Mouse (Mus musculus) limb, embryonic 13.5 days (tissue): ENCODE measurements around the gene Smox. TPM values are rescaled to one million over a fixed set of nuclear protein-coding genes. Genes with fewer than 3 reads are reported as not detected.

ENCODE experiments used
- ATAC-seq: fragments of 200-750 bp; cut with Nextera tagmentation; 2 replicates; pipeline ENCODE4 v1.8.0; 2017; ENCODE audit warnings: low read depth, moderate number of reproducible peaks, moderate TSS enrichment; ENCODE audit not compliant: low FRiP score
- H3K27ac ChIP-seq: fragments of 300-500 bp; sonication (generic); 2 replicates; pipeline ENCODE4 v1.5.1; 2015; ENCODE audit warnings: inconsistent platforms, mild to moderate bottlenecking, moderate library complexity
- H3K27me3 ChIP-seq: fragments of 300-500 bp; sonication (generic); 2 replicates; pipeline ENCODE4 v1.6.1; 2015; ENCODE audit warnings: mild to moderate bottlenecking, inconsistent platforms
- H3K36me3 ChIP-seq: fragments of 300-500 bp; sonication (generic); 2 replicates; pipeline ENCODE4 v1.6.1; 2015; ENCODE audit warnings: inconsistent platforms, mild to moderate bottlenecking, moderate library complexity
- H3K4me1 ChIP-seq: fragments of 300-500 bp; sonication (generic); 2 replicates; pipeline ENCODE4 v1.6.1; 2015; ENCODE audit warnings: inconsistent platforms
- H3K4me2 ChIP-seq: fragments of 300-500 bp; sonication (generic); replicated peaks from 2 replicates; pipeline ENCODE4 v1.6.1; 2015; ENCODE audit warnings: inconsistent platforms, mild to moderate bottlenecking, moderate library complexity
- H3K4me3 ChIP-seq: fragments of 300-500 bp; sonication (generic); 2 replicates; pipeline ENCODE4 v1.5.1; 2015; ENCODE audit warnings: moderate library complexity, mild to moderate bottlenecking, inconsistent platforms
- H3K9ac ChIP-seq: fragments of 300-500 bp; sonication (generic); 2 replicates; pipeline ENCODE4 v1.6.1; 2015; ENCODE audit warnings: mild to moderate bottlenecking, inconsistent platforms
- H3K9me3 ChIP-seq: fragments of 300-500 bp; sonication (generic); 2 replicates; pipeline ENCODE4 v1.6.1; 2016; ENCODE audit warnings: inconsistent platforms
- WGBS: fragments of 180-500 bp; shearing (Covaris S2); methylation state at CpG from one replicate; pipeline ENCODE4 v1.1.7; 2015; 5-methylcytosine and 5-hydroxymethylcytosine counted together
- polyA plus RNA-seq: library from polyadenylated mRNA; unstranded; fragments of >200 nt; fragmentation: Nextera tagmentation; extraction: Ambion mirVana; gene quantifications from 2 replicates; pipeline ENCODE4 v1.2.1, GENCODE M21; 2015

Smox gene
- 70.6 and 72.6 TPM in 2 replicates for polyA plus RNA-seq

- peak within 1 kb of the TSS; percentile 95 for H3K9ac ChIP-seq
- WGBS, result 16% methylated on average over 7 of the region's 7 CpGs
- H3K27me3 ChIP-seq, result no peaks in the 10 kb centered on the region
- peak within 1 kb of the TSS; percentile 98 for H3K4me2 ChIP-seq
- no peak for ATAC-seq
- H3K9me3 ChIP-seq, result no peaks in the 10 kb centered on the region
- H3K27ac ChIP-seq, result peak within 1 kb of the TSS; percentile 77
- H3K4me3 ChIP-seq, result peak within 1 kb of the TSS; percentile 95
- peaks cover 56% of the 10 kb centered on the region for H3K4me1 ChIP-seq
- H3K36me3 ChIP-seq, result no peaks in the 10 kb centered on the region
Observed at GRCm38 (mm10) chr2:131491196-131491595, at the start of gene Smox. Smox (plus strand) TSS chr2:131491496.

- no peak overlapping the region for H3K4me3 ChIP-seq
- no peak overlapping the region for H3K9ac ChIP-seq
- H3K9me3 ChIP-seq, result no peaks in the 10 kb centered on the region
- H3K4me1 ChIP-seq, result peaks cover 19% of the 10 kb centered on the region
- 46% methylated on average over 8 of the region's 8 CpGs for WGBS
- no peaks in the 10 kb centered on the region for H3K27me3 ChIP-seq
- H3K36me3 ChIP-seq, result no peaks in the 10 kb centered on the region
- H3K27ac ChIP-seq, result no peak overlapping the region
- peak; percentile 51; the same call in 1 of the 2 replicates for ATAC-seq
- no peak overlapping the region for H3K4me2 ChIP-seq
Observed at GRCm38 (mm10) chr2:131443084-131443890, 48.0 kb upstream of the Smox start.

GRCm38 (mm10) chr2:131443891-131444190, 47.5 kb upstream of the Smox start:
- H3K27ac ChIP-seq, result no peak overlapping the region
- 54% methylated on average over 1 of the region's 1 CpGs for WGBS
- peaks cover 21% of the 10 kb centered on the region for H3K4me1 ChIP-seq
- no peak for ATAC-seq
- no peaks in the 10 kb centered on the region for H3K9me3 ChIP-seq
- H3K27me3 ChIP-seq, result no peaks in the 10 kb centered on the region
- H3K36me3 ChIP-seq, result no peaks in the 10 kb centered on the region
- H3K4me2 ChIP-seq, result no peak overlapping the region
- no peak overlapping the region for H3K9ac ChIP-seq
- H3K4me3 ChIP-seq, result no peak overlapping the region

GRCm38 (mm10) chr2:131446416-131446982, 44.8 kb upstream of the Smox start:
- no peak for ATAC-seq
- WGBS, result 44% methylated on average over 2 of the region's 2 CpGs
- H3K4me1 ChIP-seq, result peaks cover 27% of the 10 kb centered on the region
- no peaks in the 10 kb centered on the region for H3K36me3 ChIP-seq
- H3K27ac ChIP-seq, result no peak overlapping the region
- no peaks in the 10 kb centered on the region for H3K27me3 ChIP-seq
- no peak overlapping the region for H3K4me2 ChIP-seq
- no peak overlapping the region for H3K9ac ChIP-seq
- H3K4me3 ChIP-seq, result no peak overlapping the region
- H3K9me3 ChIP-seq, result no peaks in the 10 kb centered on the region

- Histone ChIP-seq H3K4me2 (no peak overlapping the region), H3K36me3 (no peaks in the 10 kb centered on the region), H3K27ac (no peak overlapping the region), H3K27me3 (no peaks in the 10 kb centered on the region), H3K4me1 (peaks cover 35% of the 10 kb centered on the region), H3K9ac (no peak overlapping the region), H3K9me3 (no peaks in the 10 kb centered on the region), H3K4me3 (no peak overlapping the region)
- no peak for ATAC-seq
- 78% methylated on average over 8 of the region's 8 CpGs for WGBS
Observed at GRCm38 (mm10) chr2:131447566-131448330, 43.5 kb upstream of the Smox start.

GRCm38 (mm10) chr2:131448353-131448752, 42.9 kb upstream of the Smox start:
- H3K9ac ChIP-seq, result no peak overlapping the region
- no peak overlapping the region for H3K4me2 ChIP-seq
- no peak overlapping the region for H3K4me3 ChIP-seq
- no peaks in the 10 kb centered on the region for H3K36me3 ChIP-seq
- no peaks in the 10 kb centered on the region for H3K9me3 ChIP-seq
- no peak overlapping the region for H3K27ac ChIP-seq
- H3K4me1 ChIP-seq, result peaks cover 30% of the 10 kb centered on the region
- no peaks in the 10 kb centered on the region for H3K27me3 ChIP-seq
- ATAC-seq, result no peak

- H3K4me1 ChIP-seq, result peaks cover 28% of the 10 kb centered on the region
- no peak overlapping the region for H3K4me2 ChIP-seq
- H3K9me3 ChIP-seq, result no peaks in the 10 kb centered on the region
- no peak overlapping the region for H3K27ac ChIP-seq
- H3K9ac ChIP-seq, result no peak overlapping the region
- no peaks in the 10 kb centered on the region for H3K36me3 ChIP-seq
- ATAC-seq, result no peak
- H3K27me3 ChIP-seq, result no peaks in the 10 kb centered on the region
- H3K4me3 ChIP-seq, result no peak overlapping the region
- 66% methylated on average over 5 of the region's 5 CpGs for WGBS
Observed at GRCm38 (mm10) chr2:131449720-131450119, 41.6 kb upstream of the Smox start.

- no peak overlapping the region for H3K27ac ChIP-seq
- H3K4me1 ChIP-seq, result peaks cover 28% of the 10 kb centered on the region
- H3K9ac ChIP-seq, result no peak overlapping the region
- ATAC-seq, result no peak
- WGBS, result 84% methylated on average over 5 of the region's 5 CpGs
- H3K27me3 ChIP-seq, result no peaks in the 10 kb centered on the region
- no peaks in the 10 kb centered on the region for H3K9me3 ChIP-seq
- H3K36me3 ChIP-seq, result no peaks in the 10 kb centered on the region
- H3K4me2 ChIP-seq, result no peak overlapping the region
- H3K4me3 ChIP-seq, result no peak overlapping the region
Observed at GRCm38 (mm10) chr2:131450491-131450890, 40.8 kb upstream of the Smox start.

- Histone ChIP-seq H3K27me3 (no peaks in the 10 kb centered on the region), H3K9ac (no peak overlapping the region), H3K4me1 (0 out of 2 replicates have a peak, but pooled peaks cover 1% of the 10 kb centered on the region), H3K36me3 (no peaks in the 10 kb centered on the region), H3K4me2 (no peak overlapping the region), H3K4me3 (no peak overlapping the region), H3K9me3 (no peaks in the 10 kb centered on the region), H3K27ac (no peak overlapping the region)
- WGBS, result 87% methylated on average over 7 of the region's 7 CpGs
- ATAC-seq, result no peak
Observed at GRCm38 (mm10) chr2:131457728-131458127, 33.6 kb upstream of the Smox start.

GRCm38 (mm10) chr2:131460946-131461682, 30.2 kb upstream of the Smox start:
- H3K9ac ChIP-seq, result no peak overlapping the region
- no peaks in the 10 kb centered on the region for H3K36me3 ChIP-seq
- H3K27ac ChIP-seq, result no peak overlapping the region
- WGBS, result 69% methylated on average over 9 of the region's 9 CpGs
- no peak overlapping the region for H3K4me2 ChIP-seq
- H3K27me3 ChIP-seq, result no peaks in the 10 kb centered on the region
- H3K9me3 ChIP-seq, result no peaks in the 10 kb centered on the region
- ATAC-seq, result no peak
- no peak overlapping the region for H3K4me3 ChIP-seq
- H3K4me1 ChIP-seq, result no peaks in the 10 kb centered on the region

GRCm38 (mm10) chr2:131462991-131463390, 28.3 kb upstream of the Smox start:
- H3K9ac ChIP-seq, result no peak overlapping the region
- no peaks in the 10 kb centered on the region for H3K36me3 ChIP-seq
- H3K27me3 ChIP-seq, result no peaks in the 10 kb centered on the region
- no peak overlapping the region for H3K4me2 ChIP-seq
- no peak overlapping the region for H3K4me3 ChIP-seq
- no peak overlapping the region for H3K27ac ChIP-seq
- H3K9me3 ChIP-seq, result no peaks in the 10 kb centered on the region
- no peak for ATAC-seq
- 75% methylated on average over 4 of the region's 4 CpGs for WGBS
- no peaks in the 10 kb centered on the region for H3K4me1 ChIP-seq

- no peak overlapping the region for H3K4me3 ChIP-seq
- no peak overlapping the region for H3K4me2 ChIP-seq
- H3K9ac ChIP-seq, result no peak overlapping the region
- no peaks in the 10 kb centered on the region for H3K27me3 ChIP-seq
- 91% methylated on average over 2 of the region's 2 CpGs for WGBS
- no peaks in the 10 kb centered on the region for H3K36me3 ChIP-seq
- ATAC-seq, result no peak
- H3K4me1 ChIP-seq, result no peaks in the 10 kb centered on the region
- no peaks in the 10 kb centered on the region for H3K9me3 ChIP-seq
- H3K27ac ChIP-seq, result no peak overlapping the region
Observed at GRCm38 (mm10) chr2:131464147-131464546, 27.1 kb upstream of the Smox start.
